Mouse (Mus musculus) liver (tissue): Measurements from ENCODE around the gene Grm2.
"Not testable (repeated sequence)": the region's sequence is repeated elsewhere in the genome, so short reads cannot be mapped to it uniquely, and the experiment has no call there.

Source experiments
- DNase-seq: peaks from one replicate; pipeline ENCODE4 v3.0.0-alpha.2; 2020; ENCODE audit warnings: mixed read lengths

Grm2 gene

DNA sequence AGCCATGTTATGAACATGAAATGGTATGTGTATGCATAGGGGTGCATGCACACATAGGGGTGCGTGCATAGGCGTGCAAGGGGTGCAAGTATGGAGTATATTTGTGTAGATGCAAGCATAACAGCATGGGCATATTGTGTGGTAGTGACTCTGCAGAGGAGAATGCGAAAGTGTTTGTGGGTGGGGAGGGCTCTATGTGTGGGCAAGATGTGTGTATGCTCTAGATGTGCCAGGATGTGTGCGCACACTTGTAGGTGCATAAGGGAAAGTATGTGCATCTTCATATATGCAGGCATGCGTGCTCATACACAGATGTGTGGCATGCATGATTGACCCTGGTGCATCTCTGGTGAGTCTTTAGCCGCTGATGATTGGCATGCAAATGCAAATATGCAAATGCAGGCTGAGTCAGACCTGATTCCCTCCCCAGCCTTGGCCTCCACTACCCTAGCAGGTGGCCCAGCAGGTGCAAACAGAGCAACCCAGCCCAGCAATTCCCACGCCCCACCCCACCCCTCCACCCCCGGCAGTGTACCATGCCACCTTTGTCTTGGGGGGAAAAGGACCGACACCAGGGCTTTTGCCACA, 10.1 kb downstream of the Grm2 start:
- no peak for DNase-seq

- no peak for DNase-seq
These were observed 12.1 kb downstream of the Grm2 start for GRCm38 (mm10) chr9:106643787-106644186.

DNA sequence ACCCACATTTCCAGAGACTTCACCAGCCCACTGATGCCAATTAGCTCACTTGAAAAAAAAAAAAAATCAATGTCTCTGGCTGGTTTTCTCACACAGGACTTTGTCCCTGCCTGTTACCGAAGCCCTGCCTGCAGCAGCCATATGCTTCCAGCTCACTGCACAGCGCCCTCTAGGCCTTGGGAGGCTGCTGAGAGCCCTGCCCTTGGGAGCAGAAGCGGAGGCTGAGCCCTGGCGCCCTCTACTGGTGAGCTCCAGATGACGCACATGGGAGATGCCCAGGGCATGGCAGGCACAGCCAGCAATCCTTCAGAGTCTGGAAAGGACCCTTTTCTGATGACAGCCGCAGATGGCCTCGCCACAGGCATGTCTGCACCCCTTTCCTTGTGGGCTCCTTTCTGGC, 12.8 kb downstream of the Grm2 start:
- peak; percentile 83 for DNase-seq

GRCm38 (mm10) chr9:106641346-106641745, 14.5 kb downstream of the Grm2 start:
- no peak for DNase-seq

DNA sequence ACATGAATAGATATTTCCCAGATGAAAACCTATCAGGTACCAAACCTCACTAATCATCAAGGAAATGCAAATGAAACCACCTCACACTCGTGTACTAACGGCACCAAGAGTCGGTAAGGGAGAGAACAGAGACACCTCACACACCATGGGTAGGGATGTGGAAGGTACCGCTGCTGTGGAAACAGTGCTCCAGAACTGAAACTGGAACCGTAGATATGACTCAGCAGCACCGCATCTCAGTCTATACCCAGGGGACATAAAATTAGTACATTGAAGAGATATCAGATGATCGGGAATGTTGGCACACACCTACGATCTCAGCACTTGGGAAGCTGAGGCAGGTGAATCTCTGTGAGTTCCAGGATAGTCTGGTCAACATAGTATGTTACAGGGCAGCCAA, 17.7 kb downstream of the Grm2 start:
- no peak for DNase-seq

DNA sequence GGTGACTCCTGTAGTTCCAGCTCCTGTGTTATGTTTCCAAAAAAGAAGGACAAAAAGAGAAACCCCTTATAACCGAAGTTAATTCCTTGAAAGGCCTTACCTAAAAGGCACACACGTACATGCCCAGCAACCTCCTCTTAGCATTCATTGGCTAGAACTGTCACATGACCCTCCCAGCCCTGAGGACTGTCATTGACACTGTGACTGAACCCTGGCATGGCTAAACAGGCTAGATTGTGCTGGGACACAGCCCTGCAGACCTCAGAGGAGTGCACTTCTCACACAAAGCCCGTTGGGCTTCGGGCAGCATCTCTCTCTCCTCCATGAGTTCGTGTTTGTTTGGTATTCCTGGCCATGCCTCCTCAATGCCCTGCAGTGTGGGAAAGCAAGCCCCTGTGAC, 23.7 kb downstream of the Grm2 start:
- no peak for DNase-seq

- not testable (repeated sequence) for DNase-seq
These were observed 28.1 kb downstream of the Grm2 start for GRCm38 (mm10) chr9:106627796-106628195.

- no peak for DNase-seq
These were observed 29.6 kb downstream of the Grm2 start, which contains the start of gene Iqcf6 for GRCm38 (mm10) chr9:106626282-106626681. Gene Iqcf6, plus strand, starts transcription at chr9:106626582.

DNA sequence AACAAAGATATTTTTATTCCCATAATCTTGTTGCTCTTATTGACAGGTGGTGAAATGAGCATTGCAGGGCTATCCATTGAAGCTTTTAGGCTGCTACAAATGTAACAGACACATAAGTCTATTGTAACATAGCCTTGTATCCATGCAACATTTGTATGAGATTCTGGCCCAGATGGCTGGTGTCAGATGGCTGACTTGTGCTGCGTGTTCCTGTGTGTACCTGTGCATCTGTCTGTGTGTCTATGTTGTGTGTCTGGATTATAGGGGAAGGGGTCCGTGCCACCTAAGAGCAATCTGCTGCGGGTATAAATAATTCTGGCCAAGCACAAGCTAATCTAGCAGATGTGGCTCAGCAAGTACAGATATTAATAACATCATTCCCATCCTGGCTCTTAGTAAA, 38.4 kb downstream of the Grm2 start:
- no peak for DNase-seq

GRCm38 (mm10) chr9:106616306-106616705, 39.6 kb downstream of the Grm2 start:
- DNase-seq: no peak

- no peak for DNase-seq
These were observed 41.3 kb downstream of the Grm2 start for GRCm38 (mm10) chr9:106614616-106615015.

GRCm38 (mm10) chr9:106613951-106614350, 41.9 kb downstream of the Grm2 start:
- DNase-seq: no peak

DNA sequence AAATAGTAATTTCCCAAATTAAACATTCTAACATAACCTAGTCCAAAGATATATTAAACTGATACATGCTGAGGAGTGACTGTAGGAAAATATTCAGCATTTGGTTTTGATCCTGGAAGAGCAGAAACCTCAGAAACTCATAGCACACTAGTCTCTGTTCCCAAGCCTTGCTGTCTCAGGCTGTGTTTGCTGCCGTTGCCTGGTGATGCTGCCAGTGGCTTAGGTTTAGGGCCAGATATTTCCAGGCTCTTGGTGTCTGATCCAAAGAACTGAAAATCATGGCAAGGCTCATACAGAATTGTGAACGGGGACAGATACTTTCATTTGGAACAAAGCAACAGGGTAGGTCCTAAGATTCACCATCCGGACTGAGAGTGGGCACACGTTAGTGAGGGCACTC, 45.2 kb downstream of the Grm2 start:
- DNase-seq: no peak

DNA sequence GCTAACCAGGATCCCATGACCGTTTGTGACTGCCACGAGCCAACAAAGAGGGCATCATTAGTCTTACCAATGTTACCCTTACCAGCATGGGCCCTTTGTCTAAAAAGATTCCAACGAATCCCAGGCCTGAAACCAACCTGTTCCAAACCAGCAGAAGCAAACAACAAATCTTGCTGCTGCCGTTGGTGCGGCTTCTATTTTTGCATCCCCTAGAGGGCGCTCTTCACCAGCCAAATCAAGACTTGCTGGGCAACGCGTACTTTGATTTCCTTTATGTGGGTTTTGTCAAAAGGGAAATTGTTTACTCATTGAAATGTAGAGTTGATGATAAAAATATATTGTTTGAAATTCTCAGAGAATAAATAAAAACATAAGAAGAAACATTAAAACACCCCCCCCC, 55.3 kb downstream of the Grm2 start:
- peak; percentile 44 for DNase-seq

DNA sequence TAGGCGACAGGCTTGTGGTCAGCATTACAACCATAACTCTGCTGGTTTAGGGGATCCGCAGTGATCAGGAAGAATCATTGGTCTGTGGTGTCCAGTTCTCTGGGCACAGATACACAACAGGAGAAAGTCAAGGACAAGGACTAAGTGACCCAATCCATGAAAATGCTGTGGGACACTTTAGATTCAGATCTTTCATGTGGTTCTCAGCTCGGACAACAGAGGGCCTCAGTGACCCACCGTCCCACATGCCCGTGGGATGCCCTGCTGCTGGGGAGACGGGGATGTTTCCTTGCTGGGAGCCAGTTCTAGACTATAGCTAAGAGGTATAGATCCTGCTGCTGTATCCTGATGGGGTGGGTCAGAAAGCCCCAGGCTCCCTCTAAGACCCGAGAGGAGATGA, 57.4 kb downstream of the Grm2 start:
- no peak for DNase-seq

- no peak for DNase-seq
These were observed 60.0 kb downstream of the Grm2 start for GRCm38 (mm10) chr9:106595836-106596235.

DNA sequence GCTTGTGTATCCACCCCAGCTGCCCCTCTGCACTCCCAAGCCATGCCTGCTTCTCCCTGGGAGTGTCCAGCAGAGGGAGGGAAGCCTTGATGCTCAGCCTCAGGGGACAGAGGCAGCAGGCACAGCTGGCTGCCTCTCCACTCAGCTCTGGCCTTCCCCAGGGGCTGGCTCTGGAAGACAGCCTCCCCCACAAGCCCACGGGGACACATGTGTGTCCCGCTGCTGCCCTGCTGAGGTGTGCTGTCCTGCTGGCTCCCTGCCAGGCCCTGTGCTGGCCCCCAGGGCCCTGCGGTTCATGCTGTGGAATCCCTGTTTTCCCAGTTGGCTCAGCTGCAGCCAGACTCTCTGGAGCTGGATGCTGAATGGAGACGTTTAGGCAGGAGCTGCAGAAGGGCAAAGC, 60.5 kb downstream of the Grm2 start:
- DNase-seq: not testable (repeated sequence)
